Mouse (Mus musculus) retina, embryonic 14.5 days (tissue): ENCODE measurements around the gene Pigx.
"Not testable (repeated sequence)": the region's sequence is repeated elsewhere in the genome, so short reads cannot be mapped to it uniquely, and the experiment has no call there.

ENCODE experiments used
- DNase-seq: peaks from one replicate; pipeline ENCODE4 v3.0.0-alpha.2; 2015; ENCODE audit warnings: low spot score

The Pigx gene

DNA sequence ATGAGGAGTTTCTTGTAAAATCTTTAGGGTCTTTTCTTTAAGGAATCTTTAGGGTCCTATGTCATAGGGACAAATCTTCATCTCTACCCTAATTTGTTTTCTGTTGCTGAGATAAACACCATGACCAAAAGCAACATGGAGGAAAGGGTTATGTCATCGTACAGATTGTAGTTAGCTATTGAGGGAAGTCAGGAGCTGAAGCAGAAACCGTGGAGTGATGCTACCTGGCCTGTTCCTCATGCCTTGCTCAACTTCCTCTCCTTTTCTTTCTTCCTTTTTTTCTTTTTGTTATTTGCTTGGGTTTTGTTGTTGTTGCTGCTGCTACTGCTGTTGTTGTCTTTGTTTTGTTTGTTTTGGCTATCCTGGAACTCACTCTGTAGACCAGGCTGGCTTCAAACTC is 9.0 kb upstream of the Pigx start:
- DNase-seq, result no peak

DNA sequence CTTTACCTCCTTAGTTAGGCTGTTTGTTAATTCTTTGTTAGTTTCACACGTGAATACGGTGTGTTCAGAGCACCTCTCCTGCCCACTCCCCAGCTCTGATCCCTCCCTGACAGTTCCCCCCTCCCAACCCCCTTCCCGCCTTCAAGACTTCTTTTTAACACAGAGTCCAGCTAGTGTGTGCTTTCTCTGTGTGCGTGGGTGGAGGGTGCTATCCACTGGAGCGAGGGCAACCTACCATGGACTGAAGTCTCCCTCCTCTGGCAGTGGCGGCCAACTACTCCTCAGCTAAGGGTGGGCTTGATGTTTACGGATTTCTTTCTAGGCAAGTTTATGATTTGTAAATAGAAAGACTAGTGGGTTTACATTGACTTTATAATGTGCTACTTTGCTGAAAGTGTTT is 8.6 kb upstream of the Pigx start:
- no peak for DNase-seq

DNA sequence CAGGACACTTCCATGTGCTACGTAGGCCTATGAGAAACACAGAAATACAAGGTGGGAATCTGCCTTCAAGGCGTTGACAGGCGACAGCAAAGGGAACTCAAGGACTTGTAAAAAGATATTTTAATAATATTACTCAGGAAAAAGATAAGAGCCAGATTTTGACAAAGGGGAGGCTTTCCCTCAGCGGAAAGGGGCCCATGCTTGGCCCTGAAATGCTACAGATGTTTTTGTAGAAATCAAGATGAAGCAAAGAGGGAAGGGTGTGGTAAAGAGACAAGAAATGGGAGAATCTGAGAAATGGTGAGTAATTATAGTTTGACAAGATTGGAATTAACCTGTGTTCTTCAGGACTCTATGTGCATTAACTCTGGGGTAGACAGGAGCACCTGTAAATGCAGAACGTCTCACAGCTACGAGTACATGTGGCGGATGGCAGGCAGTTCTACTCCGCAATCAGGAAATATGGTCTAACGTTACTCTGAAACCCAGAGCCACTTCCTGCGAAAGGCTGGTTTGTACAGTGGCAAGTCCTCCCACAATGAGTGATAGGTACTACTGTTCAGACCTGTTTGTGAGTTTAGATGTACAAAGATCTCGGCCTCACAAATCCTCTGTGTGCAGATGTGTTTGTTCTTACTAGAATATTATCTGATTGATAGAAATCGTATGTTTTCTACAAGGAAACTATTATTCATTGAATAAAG is 8.0 kb upstream of the Pigx start:
- no peak for DNase-seq

DNA sequence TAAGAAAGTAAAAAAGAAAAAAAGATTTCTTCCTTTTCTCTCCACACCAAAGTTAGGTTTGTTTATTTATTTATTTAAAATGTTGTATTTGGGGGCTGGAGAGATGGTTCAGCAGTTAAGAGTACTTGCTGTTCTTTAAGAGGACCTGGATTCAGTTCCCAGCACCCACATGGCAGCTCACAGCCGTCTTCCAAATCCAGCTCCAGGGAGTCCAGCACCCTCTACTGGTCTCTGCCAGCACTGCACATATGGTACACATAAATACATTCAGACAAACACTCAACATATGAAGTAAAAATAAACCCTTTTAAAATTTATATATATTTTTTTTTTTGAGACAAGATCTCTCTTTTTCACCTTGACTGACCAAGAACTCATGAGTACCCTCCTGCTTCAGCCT is 6.2 kb upstream of the Pigx start:
- DNase-seq, result no peak

DNA sequence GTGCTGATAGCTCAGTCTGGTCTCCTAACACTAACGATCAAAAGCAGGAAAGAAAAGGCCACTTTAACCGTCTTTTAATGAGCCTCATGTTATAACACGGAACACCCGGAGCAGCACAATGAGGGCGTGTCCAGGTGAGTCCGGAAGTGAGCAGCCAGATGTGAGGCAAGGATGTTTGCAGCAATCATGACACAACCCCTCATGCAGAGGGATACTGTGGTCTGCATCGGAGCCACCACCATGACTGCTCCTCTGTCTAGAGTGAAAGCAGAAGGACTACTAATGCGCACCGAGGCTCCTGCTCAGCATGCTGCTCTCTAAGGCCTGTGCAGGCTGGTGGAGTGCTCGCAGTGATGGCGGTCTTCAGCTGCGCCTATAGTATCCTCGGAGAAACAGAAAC is 2.8 kb upstream of the Pigx start:
- no peak for DNase-seq

DNA sequence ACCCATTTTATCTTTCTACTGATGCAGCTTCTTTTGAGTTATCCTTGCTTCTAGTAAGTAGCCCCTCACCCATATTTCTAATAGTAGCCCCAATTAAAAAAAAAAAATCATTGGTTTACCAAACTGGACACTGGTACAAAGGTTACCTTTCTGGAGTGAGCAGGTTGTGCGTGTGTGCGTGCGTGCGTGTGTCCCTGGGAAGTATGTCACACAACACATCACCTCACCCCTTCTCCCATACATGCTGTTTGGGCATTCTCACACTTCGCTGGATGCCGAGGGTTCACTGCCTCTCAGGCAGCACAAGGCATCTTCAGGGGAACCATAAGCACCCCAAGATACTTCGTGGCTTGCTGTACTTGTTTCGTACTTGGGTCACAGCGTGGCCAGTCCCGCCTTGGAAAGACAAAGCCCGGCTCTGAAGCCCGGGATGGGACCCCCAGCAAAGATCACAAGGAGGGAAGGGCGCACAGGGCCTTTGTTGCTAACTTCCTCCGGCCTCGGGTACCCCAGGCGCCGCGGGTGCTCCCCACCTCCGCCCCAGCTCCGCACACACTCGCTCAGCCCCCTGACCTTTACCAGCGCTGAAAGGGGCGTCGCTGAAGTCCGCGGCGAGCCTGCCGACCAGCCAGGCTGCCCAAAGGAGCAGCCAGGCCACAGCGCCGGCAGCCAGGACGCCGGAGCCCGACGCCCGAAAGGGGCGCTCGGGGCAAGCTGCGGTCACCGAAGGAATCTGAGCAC is 473 bp downstream of the Pigx start:
- DNase-seq, result no peak

DNA sequence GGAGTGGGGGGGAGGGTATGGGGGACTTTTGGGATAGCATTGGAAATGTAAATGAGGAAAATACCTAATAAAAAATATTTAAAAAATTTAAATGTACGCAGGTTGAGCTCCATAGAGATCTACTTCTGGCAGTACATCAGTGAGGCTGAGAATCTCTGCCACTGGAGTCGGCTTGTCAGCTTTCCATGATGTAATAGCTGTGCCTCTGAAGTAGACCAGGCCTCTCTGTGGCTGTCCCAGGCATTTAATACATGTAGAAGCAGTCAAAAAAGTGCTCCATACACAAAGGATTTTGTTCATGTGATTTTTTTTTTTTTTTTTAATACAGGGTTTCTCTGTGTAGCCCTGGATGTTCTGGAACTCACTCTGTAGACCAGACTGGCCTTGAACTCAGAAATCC is 1.8 kb downstream of the Pigx start:
- DNase-seq, result not testable (repeated sequence)

DNA sequence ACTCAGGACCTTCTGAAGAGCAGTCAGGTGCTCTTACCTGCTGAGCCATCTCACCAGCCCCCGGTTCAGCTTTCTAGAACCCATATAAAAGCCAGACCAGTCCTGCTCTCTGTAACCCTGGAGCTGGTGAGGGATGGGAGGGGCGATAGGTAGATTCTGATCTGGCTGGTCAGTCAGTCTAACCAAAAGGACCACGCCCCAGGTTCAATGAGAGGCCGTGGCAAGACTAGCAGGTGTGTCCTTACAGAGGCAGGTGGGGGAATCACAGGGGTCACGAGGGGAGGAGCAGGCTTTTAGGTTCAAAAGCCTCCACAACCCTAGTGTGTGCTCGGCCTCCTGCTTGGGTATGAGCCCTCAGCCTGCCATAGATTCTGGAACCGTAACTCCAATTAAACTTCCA is 8.1 kb downstream of the Pigx start:
- no peak for DNase-seq

DNA sequence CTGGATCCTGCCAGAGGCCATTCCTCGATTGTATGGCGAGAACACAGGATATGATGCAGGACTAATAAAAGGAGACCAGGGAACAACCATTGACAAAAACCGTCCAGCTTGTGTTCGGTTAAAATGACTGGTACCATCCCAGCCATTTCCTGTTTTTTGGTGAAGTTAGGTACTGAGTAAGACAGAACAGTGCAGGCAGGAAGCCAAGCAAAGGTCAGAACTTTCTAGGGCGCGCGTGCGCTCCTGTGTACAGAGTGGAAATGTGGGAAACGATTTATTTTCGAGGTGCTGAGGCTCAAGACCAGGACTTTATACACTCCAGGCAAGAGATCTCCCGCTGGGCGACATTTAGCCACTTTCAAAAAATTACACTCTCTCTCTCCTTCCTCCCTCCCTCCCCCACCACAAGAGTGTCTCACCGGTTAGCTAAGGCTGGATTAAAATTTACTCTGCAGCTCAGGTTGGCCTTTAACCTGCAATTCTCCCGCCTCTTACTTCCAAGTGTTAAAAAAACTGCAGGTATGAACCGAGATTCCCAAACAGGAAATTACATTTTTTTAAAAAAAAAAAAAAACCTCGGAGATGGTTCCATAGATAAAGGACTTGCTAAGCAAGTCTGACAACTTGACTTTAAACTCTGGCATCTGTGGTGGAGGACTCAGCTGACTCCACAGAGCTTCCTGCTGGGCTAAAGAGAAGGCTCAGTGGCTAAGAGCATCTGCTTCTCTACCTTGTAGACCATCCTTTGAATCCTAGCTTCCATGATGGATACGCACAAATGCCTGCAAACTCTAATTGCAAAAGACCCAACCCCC is 11.7 kb downstream of the Pigx start:
- no peak for DNase-seq

DNA sequence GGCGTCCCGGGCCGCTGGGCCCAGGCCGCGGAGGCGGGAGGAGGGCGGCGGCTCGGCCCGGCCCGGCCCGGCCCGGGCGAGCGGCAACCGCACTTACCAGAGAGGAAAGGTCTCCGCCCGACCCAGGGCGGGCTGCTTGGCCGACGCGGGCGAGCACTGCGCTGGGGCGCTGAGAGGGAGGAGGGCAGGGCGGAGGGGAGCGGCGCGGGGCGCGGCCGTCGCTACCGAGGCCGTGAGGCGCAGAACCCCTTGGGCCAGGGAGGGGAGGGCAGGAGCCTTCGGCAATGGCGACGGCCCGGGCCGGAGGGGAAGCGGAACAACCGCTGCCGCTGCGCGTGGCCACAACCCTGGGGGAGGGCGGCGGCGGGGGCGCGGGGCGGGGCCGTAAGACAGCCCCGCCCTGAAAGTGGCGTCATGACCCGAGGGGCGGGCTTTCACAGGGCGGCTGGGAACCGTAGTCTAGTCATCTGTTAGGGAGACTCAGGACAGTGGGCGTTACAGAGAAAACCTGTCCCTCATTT is 20.5 kb downstream of the Pigx start, which contains the start of gene Pak2:
Gene Pak2, minus strand, starts transcription at position 352 of the 521 bp plus-strand sequence.
- DNase-seq, result peak; percentile 93

DNA sequence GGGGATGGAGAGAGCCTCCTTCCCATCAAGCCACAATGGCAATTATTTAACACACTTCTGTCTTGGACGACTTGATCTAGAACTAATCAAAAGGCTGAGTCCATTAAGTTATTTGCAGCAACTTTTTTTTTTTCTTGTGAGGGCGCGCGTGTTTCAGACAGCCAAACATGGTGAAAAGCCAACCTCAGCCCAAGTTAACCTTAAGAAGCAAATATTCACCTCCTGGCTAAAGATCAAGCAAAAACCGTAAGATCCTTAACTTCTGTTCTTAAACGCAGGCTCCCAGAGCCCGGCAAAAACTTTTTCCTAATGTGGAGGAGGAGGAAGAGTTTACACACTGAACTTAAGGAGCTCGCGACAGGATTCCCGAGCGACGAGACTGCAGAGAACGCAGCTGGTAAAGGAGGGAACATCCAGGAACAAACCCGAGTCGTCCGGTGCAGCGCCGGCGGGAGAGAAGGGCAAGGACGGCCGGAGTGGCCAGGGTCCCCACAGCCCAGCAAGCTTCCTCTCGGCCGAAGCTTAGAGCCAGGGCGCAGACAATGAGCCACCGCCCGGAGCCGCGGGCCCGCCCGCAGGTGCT is 21.0 kb downstream of the Pigx start:
- DNase-seq, result peak; percentile 65

DNA sequence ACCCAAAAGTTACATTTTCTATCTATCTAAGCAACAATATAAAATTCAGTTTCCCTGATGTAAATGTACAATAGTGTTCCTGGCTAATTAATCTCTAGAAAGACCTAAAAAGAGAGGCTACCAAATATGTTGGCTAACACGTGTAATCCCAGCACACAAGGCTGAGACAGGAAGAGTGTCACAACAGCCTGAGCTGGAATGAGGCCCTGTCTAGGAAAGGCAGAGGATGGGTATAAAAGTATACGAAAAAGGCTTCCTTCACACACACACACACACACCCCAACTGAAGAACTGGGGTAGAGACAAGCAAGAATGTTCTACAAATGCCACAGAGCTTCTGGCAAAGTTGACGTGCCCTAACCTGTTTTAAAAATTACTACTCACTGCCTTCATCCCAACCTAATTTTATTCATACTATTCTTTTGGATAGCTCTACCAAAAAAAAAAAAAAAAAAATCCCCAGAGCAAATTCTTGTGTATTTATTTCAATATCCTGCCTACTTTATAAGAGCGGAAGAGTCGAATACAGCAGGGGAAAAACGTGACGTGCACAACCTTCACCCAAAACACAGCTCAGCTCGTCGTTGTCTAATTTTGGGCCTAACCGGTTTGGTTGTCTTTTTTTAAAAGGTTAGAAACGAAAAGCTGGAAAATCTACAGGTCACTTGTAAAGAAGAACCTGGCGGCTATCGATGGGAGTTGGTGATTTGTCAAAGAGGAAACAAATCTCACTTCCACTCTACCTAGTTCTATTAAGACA is 21.7 kb downstream of the Pigx start:
- peak; percentile 26 for DNase-seq

DNA sequence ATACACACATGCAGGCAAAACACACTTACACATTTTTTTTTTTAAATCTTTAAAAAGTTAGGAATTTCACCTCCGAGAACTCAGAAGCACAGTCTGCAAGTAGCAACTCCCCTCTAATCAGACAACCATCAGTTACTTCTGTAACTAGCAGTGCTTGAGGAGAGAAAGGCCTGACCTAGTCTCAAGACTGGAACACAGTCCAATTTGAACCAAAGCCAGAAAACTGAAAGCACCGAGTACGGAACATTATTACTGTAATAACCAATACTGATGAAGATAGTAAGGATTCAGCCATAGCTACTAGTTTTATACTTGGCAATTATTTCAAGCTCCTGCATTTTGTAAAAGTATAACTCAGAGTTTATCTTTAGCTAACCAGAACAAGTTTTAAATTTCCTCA is 23.1 kb downstream of the Pigx start:
- no peak for DNase-seq

DNA sequence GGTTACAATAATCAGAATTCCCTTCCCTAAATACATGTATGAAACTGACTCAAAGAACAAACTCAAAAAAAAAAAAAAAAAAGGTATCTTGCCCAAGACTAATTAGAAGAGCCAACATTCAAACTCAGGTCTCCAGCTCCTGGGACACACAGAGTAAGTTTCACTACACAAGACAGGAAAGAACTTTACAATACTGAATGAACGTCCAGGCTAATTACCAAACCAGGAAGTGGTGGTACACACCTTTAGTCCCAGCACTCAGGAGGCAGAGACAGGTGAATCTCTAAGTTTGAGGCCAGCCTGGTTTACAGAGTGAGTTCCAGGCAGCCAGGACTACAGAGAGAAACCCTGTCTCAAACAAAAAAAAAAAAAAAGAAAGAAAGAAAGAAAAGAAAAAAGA is 23.8 kb downstream of the Pigx start:
- no peak for DNase-seq

DNA sequence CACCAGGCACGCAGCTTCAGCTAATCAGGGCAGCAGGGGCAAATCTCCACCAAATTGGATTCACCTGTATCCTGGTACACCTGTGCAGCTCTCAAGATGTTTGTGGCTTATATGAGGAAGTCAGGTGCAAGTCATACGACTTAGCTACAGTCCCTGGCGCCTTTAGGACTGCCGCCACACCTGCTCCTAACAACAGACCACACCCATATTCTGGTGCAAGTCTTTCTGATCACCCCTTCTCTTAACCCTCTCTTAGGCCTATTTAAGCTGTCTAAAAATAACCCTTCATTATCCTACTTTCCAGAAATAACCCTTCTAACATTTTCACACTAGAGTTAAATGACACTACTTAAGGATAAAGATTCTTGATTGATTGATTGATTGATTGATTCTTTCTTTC is 29.5 kb downstream of the Pigx start:
- not testable (repeated sequence) for DNase-seq

DNA sequence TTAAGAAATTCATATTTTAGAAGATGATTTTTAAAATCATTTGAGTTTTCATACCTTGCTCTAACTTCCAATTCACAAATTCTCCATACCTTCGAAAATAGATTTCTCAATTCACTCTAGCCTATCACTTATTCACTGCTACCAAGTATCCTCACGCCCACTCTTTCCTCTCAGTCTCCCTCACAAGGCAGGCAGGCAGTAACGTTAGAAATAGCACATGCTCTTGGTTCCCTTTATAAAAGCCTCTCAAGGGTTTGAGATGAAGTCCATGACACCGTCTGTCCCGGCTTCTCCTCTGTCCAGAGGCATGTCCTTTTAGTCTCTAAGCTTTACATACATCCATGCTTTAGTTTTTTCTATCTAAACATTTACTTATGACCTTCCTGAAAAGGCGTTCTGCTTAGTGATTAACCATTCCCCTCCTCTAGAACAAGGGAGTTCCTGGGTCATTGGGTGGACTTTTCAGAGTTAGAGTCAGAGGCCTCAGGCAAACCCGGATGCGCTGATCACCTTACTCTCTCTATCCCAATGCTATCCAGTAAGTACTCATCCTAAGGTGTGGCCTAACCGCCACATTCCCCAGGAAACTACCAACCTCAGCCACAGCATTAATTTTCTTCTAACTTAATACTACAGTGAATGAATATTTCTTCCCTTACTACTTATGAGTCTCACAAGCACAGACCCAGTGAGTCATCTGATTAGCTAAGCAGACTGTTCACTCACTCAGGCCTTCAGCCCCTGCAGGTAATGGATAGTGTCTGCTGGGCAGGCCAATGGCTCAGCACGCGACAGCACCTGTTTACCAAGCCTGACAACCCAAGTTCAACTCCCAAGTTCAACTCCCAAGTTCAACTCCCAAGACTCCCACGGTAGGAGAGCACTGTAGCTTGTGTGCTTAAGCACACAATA is 30.9 kb downstream of the Pigx start:
- DNase-seq, result no peak

DNA sequence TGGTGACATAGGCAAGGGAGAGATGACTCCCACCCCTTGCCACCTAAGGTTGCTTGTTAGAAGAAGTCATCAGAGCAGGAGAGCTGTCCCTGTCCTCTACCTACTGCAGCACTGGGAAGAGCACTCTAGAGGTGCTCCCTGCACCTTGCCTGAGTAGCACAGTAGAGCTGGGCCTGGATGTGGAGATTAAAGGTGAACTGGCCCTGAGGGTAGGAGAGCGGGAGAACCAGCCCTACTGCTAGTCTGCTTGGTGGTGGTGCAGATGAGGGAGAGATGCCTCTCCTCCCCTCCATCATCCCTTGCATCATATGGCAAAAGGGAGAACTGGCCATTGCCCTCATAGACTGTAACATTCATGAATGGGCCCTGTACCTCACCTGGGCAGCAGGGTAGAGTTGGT is 32.6 kb downstream of the Pigx start:
- DNase-seq, result no peak

DNA sequence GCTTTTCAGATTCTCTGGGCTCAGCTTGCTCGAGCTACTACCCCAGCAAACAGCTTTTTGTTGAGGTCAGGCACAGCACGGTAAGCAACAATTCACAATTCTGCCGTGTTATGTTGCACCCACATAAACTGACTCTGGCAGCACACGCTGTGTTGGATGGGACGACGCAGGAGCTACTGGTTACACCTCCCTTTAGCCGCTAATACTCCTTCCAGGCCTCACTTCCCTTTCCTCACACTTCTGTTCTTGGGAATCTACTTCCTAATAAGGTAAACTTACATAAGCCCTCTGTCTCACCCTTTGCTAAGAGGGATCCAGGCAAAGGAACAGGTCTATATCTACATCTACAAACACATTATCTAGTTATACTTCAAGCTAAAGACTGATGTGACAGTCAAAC is 35.6 kb downstream of the Pigx start:
- no peak for DNase-seq

DNA sequence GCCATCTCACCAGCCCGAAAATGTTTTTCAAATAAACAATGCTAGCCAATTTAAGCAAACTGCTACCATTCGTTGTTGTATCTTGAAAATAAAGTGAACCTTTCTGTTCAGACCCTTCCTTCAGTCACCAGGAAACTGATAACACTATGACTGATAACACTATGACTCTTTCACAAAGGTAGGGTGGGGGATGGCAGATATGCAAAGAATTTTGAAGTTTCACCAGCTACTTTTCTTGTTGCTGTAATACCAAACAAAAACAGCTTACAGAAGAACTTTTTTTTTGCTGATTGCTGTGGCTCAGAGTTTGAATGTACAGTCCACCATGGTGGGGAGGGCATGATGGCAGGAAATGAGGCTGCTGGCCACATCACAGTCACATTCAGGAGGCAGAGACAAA is 37.3 kb downstream of the Pigx start:
- no peak for DNase-seq

DNA sequence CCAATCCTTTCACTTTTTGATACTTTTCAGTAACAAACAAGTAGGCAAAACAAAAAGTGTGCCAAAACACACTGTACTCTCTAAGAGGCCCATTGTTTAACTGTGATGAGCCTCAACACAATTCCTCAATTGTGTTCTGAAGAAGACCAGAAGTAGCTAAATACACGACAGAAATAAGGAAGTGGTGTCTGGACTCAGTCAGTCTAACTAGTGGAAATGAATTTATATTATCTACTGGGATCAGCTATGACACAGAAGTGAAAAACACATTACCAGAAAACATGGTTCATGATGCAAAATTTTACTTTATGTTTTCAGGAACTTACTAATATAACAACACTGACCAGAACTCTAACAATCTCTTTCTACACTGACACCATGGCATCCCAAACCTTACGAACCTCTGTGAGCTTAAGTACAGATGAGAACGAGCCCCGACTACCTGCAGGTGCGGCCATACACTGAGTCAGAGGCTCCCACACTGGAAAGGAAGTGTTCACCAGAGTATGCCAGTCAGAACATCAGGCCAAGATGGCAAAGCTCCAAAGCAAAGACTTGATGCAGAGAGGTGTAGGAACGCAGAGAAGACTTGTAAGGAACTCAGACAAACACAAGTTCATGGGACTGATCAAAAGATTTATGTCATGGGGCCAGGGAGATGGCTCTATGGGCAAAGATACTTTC is 39.6 kb downstream of the Pigx start:
- no peak for DNase-seq
